Mouse (Mus musculus) layer of hippocampus, adult 18-20 months (tissue): ENCODE results near the gene Olfr320. TPM values are rescaled to one million over a fixed set of nuclear protein-coding genes. Genes with fewer than 3 reads are reported as not detected.

Experiments
- total RNA-seq, 2 experiments: library from RNA; stranded (reverse); gene quantifications; 2 replicates each; pipeline ENCODE4 v1.2.3; 2021

Gene Olfr320
- total RNA-seq, 2 experiments from 2014 or later = not detected

Other genes with a start within 250 kb of the Olfr320 start
- not detected for gene Gm12253, start 248.5 kb upstream of the Olfr320 start, total RNA-seq
- gene Lypd9, start 228.2 kb upstream of the Olfr320 start, total RNA-seq = not detected
- gene Olfr30, start 218.8 kb upstream of the Olfr320 start, total RNA-seq = not detected
- gene Olfr332, start 188.5 kb upstream of the Olfr320 start, total RNA-seq = not detected
- not detected for gene Olfr331, start 178.5 kb upstream of the Olfr320 start, total RNA-seq
- not detected for gene Olfr330, start 146.3 kb upstream of the Olfr320 start, total RNA-seq
- gene Olfr329-ps, start 134.7 kb upstream of the Olfr320 start, total RNA-seq = not detected
- under 1 TPM; 0.10 to 0.18 TPM for gene Olfr328, start 125.5 kb upstream of the Olfr320 start, total RNA-seq
- gene Olfr224, start 110.5 kb upstream of the Olfr320 start, total RNA-seq = not detected
- gene Olfr325, start 103.4 kb upstream of the Olfr320 start, total RNA-seq = not detected
- gene Olfr324, start 86.0 kb upstream of the Olfr320 start, total RNA-seq = not detected
- gene 2210407C18Rik, start 65.0 kb upstream of the Olfr320 start, total RNA-seq = not detected
- gene Olfr323, start 50.6 kb upstream of the Olfr320 start, total RNA-seq = under 1 TPM in 1 of 2 experiments, not detected in 1; 0.15 TPM
- not detected for gene Trim58, start 40.6 kb upstream of the Olfr320 start, total RNA-seq
- not detected for gene Olfr322, start 22.3 kb upstream of the Olfr320 start, total RNA-seq
- gene Olfr319, start 18.1 kb downstream of the Olfr320 start, total RNA-seq = not detected
- under 1 TPM in 1 of 2 experiments, not detected in 1; 0.08 TPM for gene Olfr318, start 42.9 kb downstream of the Olfr320 start, total RNA-seq
- under 1 TPM in 1 of 2 experiments, not detected in 1; 0.10 TPM for gene Olfr317, start 58.1 kb downstream of the Olfr320 start, total RNA-seq
- 1 to 10 TPM; 1.1 to 1.4 TPM for gene Olfr316, start 71.6 kb downstream of the Olfr320 start, total RNA-seq
- not detected for gene Olfr315, start 92.1 kb downstream of the Olfr320 start, total RNA-seq
- gene Olfr314, start 101.9 kb downstream of the Olfr320 start, total RNA-seq = not detected
- gene Fam183b, start 120.9 kb downstream of the Olfr320 start, total RNA-seq = 1 to 10 TPM; 8.4 to 8.6 TPM
- gene Olfr313, start 133.9 kb downstream of the Olfr320 start, total RNA-seq = not detected
- gene Olfr312, start 148.1 kb downstream of the Olfr320 start, total RNA-seq = not detected
- gene Olfr311, start 158.2 kb downstream of the Olfr320 start, total RNA-seq = not detected
- gene Gm12258, start 166.1 kb downstream of the Olfr320 start, total RNA-seq = 10 to 100 TPM; 16.8 to 17.6 TPM
- gene 2810021J22Rik, start 186.1 kb downstream of the Olfr320 start, total RNA-seq = 10 to 100 TPM; 12.2 to 13.2 TPM
- gene Zfp39, start 223.1 kb downstream of the Olfr320 start, total RNA-seq = 1 to 10 TPM; 9.5 to 9.6 TPM
- not detected for gene Btnl10, start 236.8 kb downstream of the Olfr320 start, total RNA-seq